Mouse (Mus musculus) neural tube, embryonic 11.5 days (tissue): ENCODE measurements around the gene Cacnb3. TPM values are rescaled to one million over a fixed set of nuclear protein-coding genes. Genes with fewer than 3 reads are reported as not detected.
"Not testable (repeated sequence)": the region's sequence is repeated elsewhere in the genome, so short reads cannot be mapped to it uniquely, and the experiment has no call there.

ENCODE experiments used
- ATAC-seq: fragments of 200-750 bp; cut with Nextera tagmentation; 2 replicates; pipeline ENCODE4 v1.8.0; 2017; ENCODE audit warnings: moderate number of reproducible peaks, mild to moderate bottlenecking, moderate TSS enrichment, moderate library complexity; ENCODE audit not compliant: insufficient read depth, low FRiP score, low TSS enrichment
- DNase-seq: peaks from one replicate; pipeline ENCODE4 v3.0.0-alpha.2; 2015; ENCODE audit warnings: low spot score
- H3K27ac ChIP-seq: fragments of 300-500 bp; sonication (generic); 2 replicates; pipeline ENCODE4 v1.5.1; 2014; ENCODE audit warnings: low read depth, mild to moderate bottlenecking, low read length
- H3K27me3 ChIP-seq: fragments of 300-500 bp; sonication (generic); 2 replicates; pipeline ENCODE4 v1.6.1; 2014; ENCODE audit warnings: mild to moderate bottlenecking, low read length, mixed read lengths; ENCODE audit not compliant: control insufficient read depth, insufficient read depth
- H3K36me3 ChIP-seq: fragments of 300-500 bp; sonication (generic); 2 replicates; pipeline ENCODE4 v1.6.1; 2014; ENCODE audit warnings: mild to moderate bottlenecking, low read length, moderate library complexity, mixed read lengths; ENCODE audit not compliant: control insufficient read depth, insufficient read depth
- H3K4me1 ChIP-seq: fragments of 300-500 bp; sonication (generic); 2 replicates; pipeline ENCODE4 v1.6.1; 2014; ENCODE audit warnings: low read length, mixed read lengths; ENCODE audit not compliant: control insufficient read depth, insufficient read depth
- H3K4me2 ChIP-seq: fragments of 300-500 bp; sonication (generic); 2 replicates; pipeline ENCODE4 v1.6.1; 2014; ENCODE audit warnings: low read depth, mild to moderate bottlenecking, moderate library complexity
- H3K4me3 ChIP-seq: fragments of 300-500 bp; sonication (generic); 2 replicates; pipeline ENCODE4 v1.5.1; 2014; ENCODE audit warnings: low read depth, low read length
- H3K9ac ChIP-seq: fragments of 300-500 bp; sonication (generic); 2 replicates; pipeline ENCODE4 v1.6.1; 2014; ENCODE audit warnings: mild to moderate bottlenecking, low read length
- H3K9me3 ChIP-seq: fragments of 300-500 bp; sonication (generic); 2 replicates; pipeline ENCODE4 v1.6.1; 2016; ENCODE audit warnings: low read length; ENCODE audit not compliant: control insufficient read depth
- WGBS: fragments of 180-500 bp; shearing (Covaris S2); extraction: QIAGEN DNeasy Blood & Tissue Kit; methylation state at CpG from one replicate; pipeline ENCODE4 v1.1.7; 2014; 5-methylcytosine and 5-hydroxymethylcytosine counted together
- polyA plus RNA-seq: library from polyadenylated mRNA; unstranded; fragments of >200 nt; fragmentation: Nextera tagmentation; extraction: Ambion mirVana; gene quantifications from 2 replicates; pipeline ENCODE4 v1.2.1, GENCODE M21; 2014

Gene Cacnb3
- polyA plus RNA-seq: 57.4 and 58.4 TPM in 2 replicates

- Histone ChIP-seq H3K9me3 (no peaks in the 10 kb centered on the region), H3K9ac (no peak within 1 kb of the TSS; the same call in 1 of the 2 replicates), H3K36me3 (no peaks in the 10 kb centered on the region), H3K27me3 (peaks cover 31% of the 10 kb centered on the region), H3K4me1 (peaks cover 35% of the 10 kb centered on the region), H3K4me3 (peak within 1 kb of the TSS; percentile 82), H3K27ac (no peak within 1 kb of the TSS), H3K4me2 (peak within 1 kb of the TSS; percentile 96)
- WGBS: 31% methylated on average over 4 of the region's 4 CpGs
- DNase-seq (no peak), ATAC-seq (no peak)
Measured at GRCm38 (mm10) chr15:98630540-98630939, at the start of gene Cacnb3. Cacnb3 (plus strand) TSS chr15:98630840.

- H3K27me3 ChIP-seq: no peaks in the 10 kb centered on the region
- H3K4me3 ChIP-seq: no peak overlapping the region
- H3K4me1 ChIP-seq: no peaks in the 10 kb centered on the region
- H3K9ac ChIP-seq: no peak overlapping the region
- ATAC-seq (no peak), DNase-seq (no peak)
- no peaks in the 10 kb centered on the region for H3K36me3 ChIP-seq
- WGBS: 89% methylated on average over 8 of the region's 8 CpGs
- no peaks in the 10 kb centered on the region for H3K9me3 ChIP-seq
- H3K4me2 ChIP-seq: no peak overlapping the region
- H3K27ac ChIP-seq: no peak overlapping the region
Measured at GRCm38 (mm10) chr15:98582410-98582809, 48.2 kb upstream of the Cacnb3 start.

- no peak for DNase-seq
- Histone ChIP-seq H3K27ac (no peak overlapping the region), H3K36me3 (no peaks in the 10 kb centered on the region), H3K4me2 (no peak overlapping the region), H3K4me1 (no peaks in the 10 kb centered on the region), H3K27me3 (no peaks in the 10 kb centered on the region), H3K9me3 (no peaks in the 10 kb centered on the region), H3K9ac (no peak overlapping the region), H3K4me3 (no peak overlapping the region)
- 77% methylated on average over 8 of the region's 8 CpGs for WGBS
- no peak for ATAC-seq
Measured at GRCm38 (mm10) chr15:98582996-98583395, 47.6 kb upstream of the Cacnb3 start.

GRCm38 (mm10) chr15:98585421-98585820 lies 45.2 kb upstream of the Cacnb3 start:
- Histone ChIP-seq H3K4me3 (no peak overlapping the region), H3K9me3 (no peaks in the 10 kb centered on the region), H3K4me2 (no peak overlapping the region), H3K27ac (no peak overlapping the region), H3K27me3 (no peaks in the 10 kb centered on the region), H3K9ac (no peak overlapping the region), H3K36me3 (no peaks in the 10 kb centered on the region), H3K4me1 (no peaks in the 10 kb centered on the region)
- ATAC-seq: no peak
- DNase-seq: no peak
- 40% methylated on average over 7 of the region's 7 CpGs for WGBS

GRCm38 (mm10) chr15:98586141-98586540 lies 44.5 kb upstream of the Cacnb3 start:
- H3K27me3 ChIP-seq, H3K27ac ChIP-seq, H3K4me2 ChIP-seq, DNase-seq, H3K4me1 ChIP-seq, H3K9me3 ChIP-seq, H3K36me3 ChIP-seq, H3K9ac ChIP-seq, H3K4me3 ChIP-seq, ATAC-seq: not testable (repeated sequence)
- 79% methylated on average over 9 of the region's 9 CpGs for WGBS

GRCm38 (mm10) chr15:98587751-98588150 lies 42.9 kb upstream of the Cacnb3 start:
- H3K27ac ChIP-seq: no peak overlapping the region
- peaks cover 8% of the 10 kb centered on the region for H3K36me3 ChIP-seq
- WGBS: 87% methylated on average over 11 of the region's 11 CpGs
- H3K9ac ChIP-seq: no peak overlapping the region
- H3K4me1 ChIP-seq: no peaks in the 10 kb centered on the region
- ATAC-seq: no peak
- H3K27me3 ChIP-seq: no peaks in the 10 kb centered on the region
- H3K9me3 ChIP-seq: no peaks in the 10 kb centered on the region
- no peak for DNase-seq
- H3K4me3 ChIP-seq: no peak overlapping the region
- no peak overlapping the region for H3K4me2 ChIP-seq

- H3K9ac ChIP-seq: no peak overlapping the region
- peak; percentile 7 for DNase-seq
- H3K36me3 ChIP-seq: peaks cover 10% of the 10 kb centered on the region
- no peak overlapping the region for H3K4me2 ChIP-seq
- no peaks in the 10 kb centered on the region for H3K27me3 ChIP-seq
- H3K27ac ChIP-seq: no peak overlapping the region
- no peak for ATAC-seq
- no peaks in the 10 kb centered on the region for H3K4me1 ChIP-seq
- H3K9me3 ChIP-seq: no peaks in the 10 kb centered on the region
- 74% methylated on average over 7 of the region's 7 CpGs for WGBS
- H3K4me3 ChIP-seq: no peak overlapping the region
Measured at GRCm38 (mm10) chr15:98589640-98590336, 40.9 kb upstream of the Cacnb3 start.

- no peak for ATAC-seq
- WGBS: 64% methylated on average over 4 of the region's 4 CpGs
- Histone ChIP-seq H3K27me3 (no peaks in the 10 kb centered on the region), H3K4me2 (no peak overlapping the region), H3K4me1 (no peaks in the 10 kb centered on the region), H3K4me3 (no peak overlapping the region), H3K9me3 (no peaks in the 10 kb centered on the region), H3K9ac (no peak overlapping the region), H3K27ac (no peak overlapping the region), H3K36me3 (peaks cover 15% of the 10 kb centered on the region)
- no peak for DNase-seq
Measured at GRCm38 (mm10) chr15:98591396-98591795, 39.2 kb upstream of the Cacnb3 start.

- no peaks in the 10 kb centered on the region for H3K27me3 ChIP-seq
- no peaks in the 10 kb centered on the region for H3K4me1 ChIP-seq
- ATAC-seq (no peak), DNase-seq (no peak)
- no peak overlapping the region for H3K9ac ChIP-seq
- H3K27ac ChIP-seq: no peak overlapping the region
- no peak overlapping the region for H3K4me3 ChIP-seq
- no peaks in the 10 kb centered on the region for H3K9me3 ChIP-seq
- H3K4me2 ChIP-seq: no peak overlapping the region
- H3K36me3 ChIP-seq: peaks cover 27% of the 10 kb centered on the region
- WGBS: 78% methylated on average over 19 of the region's 19 CpGs
Measured at GRCm38 (mm10) chr15:98594193-98594592, 36.4 kb upstream of the Cacnb3 start.
